Mouse (Mus musculus): ENCODE results near the gene Ccdc47. TPM values are rescaled to one million over a fixed set of nuclear protein-coding genes. Genes with fewer than 3 reads are reported as not detected.

Gene Ccdc47
- total RNA-seq, 2 experiments from 2014 or later, result 79.9 to 83.2 TPM

GRCm38 (mm10) chr11:106163546-106163945, 52.6 kb downstream of the Ccdc47 start:
- peak in 1 of 2 experiments; percentile 32 for DNase-seq
- intact Hi-C loops (cut with DNase I), result no loop called here

DNA sequence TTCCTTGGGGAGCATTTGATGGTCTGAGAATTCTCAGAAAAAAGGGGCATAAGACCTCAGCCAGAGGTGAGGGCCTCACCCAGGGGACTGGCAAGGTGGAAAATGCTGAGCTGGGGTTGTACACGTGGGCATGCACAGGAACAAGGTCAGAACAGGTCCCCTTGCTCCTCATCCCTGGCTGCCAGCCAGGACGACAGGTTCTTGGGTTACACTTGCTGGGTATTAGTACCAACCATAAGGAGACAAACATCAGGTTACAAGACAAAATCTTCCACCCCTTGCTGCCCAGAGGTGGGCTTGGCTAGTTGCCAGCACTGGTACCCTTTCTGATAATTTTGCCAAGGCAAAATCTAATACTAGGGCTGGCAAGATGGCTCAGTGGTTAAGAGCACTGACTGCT, 53.9 kb downstream of the Ccdc47 start:
- no peak for DNase-seq
- intact Hi-C loops (cut with DNase I), result no loop called here

DNA sequence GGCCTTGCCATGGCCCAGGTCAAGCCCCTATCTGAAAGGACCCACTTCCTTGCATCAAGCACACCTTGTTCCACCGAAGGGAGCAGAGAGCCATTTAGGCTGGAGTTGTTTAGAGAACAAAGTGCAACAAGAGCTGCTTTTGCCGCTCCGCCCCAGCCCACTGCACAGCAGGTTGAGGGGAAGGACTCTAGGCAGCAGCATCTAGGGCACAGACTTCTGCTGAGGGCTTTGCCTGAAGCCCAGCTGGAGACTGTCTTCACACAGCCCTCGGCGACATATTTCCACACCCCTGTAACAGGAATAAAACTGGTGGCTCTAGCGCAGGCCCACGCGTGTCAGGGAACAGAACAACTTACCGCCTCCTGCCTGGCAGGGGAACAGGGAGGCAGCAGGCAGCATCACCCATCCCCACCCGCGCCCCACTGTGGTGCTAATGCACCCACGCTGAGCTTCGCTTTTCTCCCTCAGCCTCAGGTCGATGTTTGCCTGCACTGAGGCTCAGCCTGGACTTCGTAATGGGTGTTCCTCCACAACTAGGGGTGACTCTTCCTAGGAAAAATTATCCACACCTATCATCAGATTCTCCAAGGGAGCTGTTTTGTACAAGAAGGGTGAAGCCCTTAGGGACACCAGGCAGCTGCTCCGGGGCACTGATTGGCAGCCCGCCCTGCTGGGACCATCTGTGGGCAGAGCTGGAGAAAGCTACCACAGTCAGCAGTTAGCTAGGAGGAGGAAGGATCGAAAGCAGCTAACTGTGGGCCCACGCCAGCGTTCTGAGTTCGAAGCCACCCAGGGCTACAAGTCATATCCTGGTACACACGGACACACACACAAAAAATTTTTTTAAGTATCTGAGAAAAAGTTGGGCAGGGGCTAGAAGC, 55.1 kb downstream of the Ccdc47 start, which contains the start of the genes Gm10840 and Limd2:
Gm10840 (plus strand) TSS at position 10 of the 881 bp plus-strand sequence.
Limd2 (minus strand) TSS at position 20 of the 881 bp plus-strand sequence.
- intact Hi-C loops (cut with DNase I), result no loop called here
- DNase-seq, result peak in 1 of 2 experiments; percentile 32

GRCm38 (mm10) chr11:106159921-106160840, 56.0 kb downstream of the Ccdc47 start:
- peak; percentile 78 to 82 for DNase-seq
- intact Hi-C loops (cut with DNase I), result no loop called here

GRCm38 (mm10) chr11:106159216-106159920, 56.8 kb downstream of the Ccdc47 start:
- intact Hi-C loops (cut with DNase I), result no loop called here
- DNase-seq, result peak; percentile 51 to 54

DNA sequence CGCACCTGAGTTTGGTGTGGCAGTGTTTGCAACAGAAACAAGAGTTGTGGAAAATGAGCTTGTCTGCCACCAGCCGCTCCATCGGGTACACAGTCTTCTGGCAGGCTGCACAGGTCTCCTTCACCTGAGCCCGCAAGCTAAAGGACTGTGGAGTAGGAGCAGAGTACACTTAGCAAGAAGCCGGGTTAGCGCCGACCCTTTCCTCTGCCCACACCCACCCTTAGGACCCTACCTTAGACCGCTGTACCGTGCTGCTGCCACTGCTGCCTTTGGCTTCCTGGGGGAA, 57.3 kb downstream of the Ccdc47 start:
- no peak for DNase-seq
- intact Hi-C loops (cut with DNase I), result no loop called here

DNA sequence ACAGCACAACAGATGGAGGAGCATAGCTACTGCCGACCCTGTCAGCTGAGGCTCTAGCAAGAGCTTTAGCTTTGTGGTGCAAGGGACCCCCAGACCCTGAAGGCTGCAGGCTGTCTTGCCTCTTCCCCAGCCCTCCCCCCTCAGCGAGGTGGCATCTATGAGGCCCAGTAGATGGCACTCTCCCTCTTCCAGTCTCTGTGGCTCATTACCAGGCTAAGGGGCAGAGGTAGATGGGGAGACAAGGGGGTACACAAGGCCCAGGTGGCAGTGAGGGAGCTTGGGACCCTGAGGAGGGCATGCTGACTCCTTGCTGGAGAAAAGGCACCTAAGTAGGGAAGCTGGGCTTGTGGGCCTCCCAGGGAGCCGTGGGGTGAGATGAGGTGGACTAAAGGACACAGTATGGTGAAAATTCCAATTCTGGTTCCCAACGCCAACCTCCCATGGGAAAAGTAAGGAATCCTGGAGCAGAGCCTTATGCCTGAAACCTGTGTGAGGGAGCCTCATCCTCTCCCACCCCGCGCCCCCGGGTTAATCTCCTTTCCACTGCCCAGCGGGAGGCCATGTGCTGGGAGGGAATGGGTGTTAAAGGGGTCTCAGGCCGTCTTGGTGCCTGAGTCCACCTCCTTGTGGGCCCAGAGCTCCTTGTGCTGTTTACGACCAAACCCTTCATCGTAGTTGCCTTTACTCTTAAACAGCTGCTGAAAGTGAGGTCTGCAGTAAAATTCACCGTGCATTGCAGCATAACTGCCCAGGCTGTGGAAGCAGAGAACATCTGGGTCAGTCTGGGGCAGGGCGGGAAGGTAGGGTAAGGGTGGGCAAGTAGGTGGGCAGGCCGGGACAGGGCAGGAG, 57.8 kb downstream of the Ccdc47 start:
- peak in 1 of 2 experiments; percentile 35 for DNase-seq
- intact Hi-C loops (cut with DNase I), result no loop called here

DNA sequence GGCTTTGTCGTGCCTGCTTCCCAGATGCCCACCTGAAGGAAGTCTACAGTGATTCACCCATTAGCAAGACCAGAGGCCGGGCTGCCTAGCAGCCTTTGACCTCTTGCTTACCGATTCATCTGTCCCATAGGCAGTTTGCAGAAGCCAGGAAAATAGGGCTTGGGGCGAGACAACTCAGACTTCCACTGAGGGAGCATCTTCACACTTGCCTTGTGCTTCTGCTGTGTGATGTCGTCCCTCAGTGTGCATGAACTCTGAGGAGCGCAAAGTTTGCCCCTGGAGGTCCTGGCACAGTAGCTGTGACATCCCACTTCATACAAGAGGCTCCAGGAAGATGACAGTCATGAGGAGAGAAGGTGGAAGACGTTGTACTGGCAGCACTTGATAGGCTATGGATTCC, 59.0 kb downstream of the Ccdc47 start:
- intact Hi-C loops (cut with DNase I), result loop anchor here (1.0 kb wide), 1 partner anchor 22 kb away; no protein-coding TSS in a partner anchor
- DNase-seq, result no peak

DNA sequence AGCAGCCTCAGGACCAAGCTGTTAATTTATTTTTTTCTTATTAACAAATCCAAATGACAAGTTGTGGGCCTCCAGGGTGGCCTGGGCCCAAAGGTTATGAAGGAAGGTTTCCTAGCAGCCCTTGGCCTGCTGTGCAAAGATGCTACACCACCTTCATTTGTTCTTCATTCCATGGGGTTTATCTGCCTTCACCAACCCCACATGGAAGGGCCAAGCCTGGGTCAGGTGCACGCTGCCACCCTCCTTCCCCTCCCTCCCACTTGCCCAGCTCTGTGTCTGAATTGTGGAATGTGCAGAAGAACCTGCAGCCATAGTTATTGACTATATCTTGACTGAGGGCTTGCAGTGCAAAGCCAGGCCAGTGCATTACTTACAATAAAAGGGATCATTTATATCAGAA, 59.9 kb downstream of the Ccdc47 start:
- no peak for DNase-seq
- intact Hi-C loops (cut with DNase I), result no loop called here

- no peak for DNase-seq
- intact Hi-C loops (cut with DNase I), result no loop called here
These were observed 60.4 kb downstream of the Ccdc47 start for GRCm38 (mm10) chr11:106155761-106156160.

DNA sequence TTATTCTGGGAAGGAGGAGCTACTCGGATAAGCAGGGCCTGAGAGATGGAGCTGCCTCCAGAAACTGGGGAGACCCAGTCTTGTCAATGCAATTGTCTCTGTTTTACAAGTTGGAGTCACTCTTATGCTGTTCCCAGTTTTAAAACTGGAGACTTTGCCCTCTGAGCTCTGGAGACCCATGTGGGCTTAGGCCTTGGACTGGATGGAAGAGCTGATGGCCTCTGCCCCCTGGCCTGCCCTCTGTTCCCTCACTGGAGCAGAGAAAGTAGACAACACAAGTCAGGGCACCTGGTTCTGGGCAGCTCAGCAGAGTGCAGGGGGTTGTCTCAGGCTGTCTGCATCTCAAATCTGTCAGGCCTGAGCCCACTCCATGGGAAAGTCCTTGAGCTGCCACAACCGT, 61.4 kb downstream of the Ccdc47 start:
- DNase-seq, result no peak
- intact Hi-C loops (cut with DNase I), result no loop called here

DNA sequence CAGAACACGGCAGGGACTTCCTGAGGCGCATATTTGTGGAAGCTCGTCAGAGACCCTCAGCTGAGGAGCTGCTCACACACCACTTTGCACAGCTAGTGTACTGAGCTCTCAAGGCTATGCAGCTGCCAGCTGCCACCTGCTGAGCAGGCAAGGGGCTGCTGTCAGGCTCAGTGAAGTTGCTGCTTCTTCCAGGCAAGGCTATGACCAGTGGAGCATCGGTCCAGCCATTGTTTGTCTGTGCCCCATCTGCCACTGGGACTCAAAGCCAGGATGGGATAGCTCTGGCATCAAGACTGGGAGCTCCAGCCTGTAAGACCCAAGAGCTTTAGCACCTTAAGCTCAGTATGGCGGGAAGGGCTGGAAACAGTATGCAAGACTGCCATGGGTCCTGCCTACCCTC, 62.1 kb downstream of the Ccdc47 start:
- DNase-seq, result no peak
- intact Hi-C loops (cut with DNase I), result no loop called here

DNA sequence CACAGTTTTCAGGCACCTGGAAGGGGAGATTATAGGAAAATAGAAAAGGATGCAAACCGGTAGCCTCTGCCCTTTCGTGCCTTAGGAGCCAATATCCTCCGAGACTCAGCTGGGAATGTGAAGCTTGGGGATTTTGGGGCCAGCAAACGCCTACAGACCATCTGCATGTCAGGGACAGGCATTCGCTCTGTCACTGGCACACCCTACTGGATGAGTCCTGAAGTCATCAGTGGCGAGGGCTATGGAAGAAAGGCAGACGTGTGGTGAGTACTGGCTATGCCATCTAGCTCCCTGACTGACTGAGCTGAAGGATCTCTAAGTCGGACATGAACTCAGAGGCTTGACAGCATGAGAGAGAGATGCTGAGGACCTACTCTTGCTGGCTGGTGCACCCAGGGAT, 64.0 kb downstream of the Ccdc47 start:
- DNase-seq, result no peak
- intact Hi-C loops (cut with DNase I), result no loop called here

DNA sequence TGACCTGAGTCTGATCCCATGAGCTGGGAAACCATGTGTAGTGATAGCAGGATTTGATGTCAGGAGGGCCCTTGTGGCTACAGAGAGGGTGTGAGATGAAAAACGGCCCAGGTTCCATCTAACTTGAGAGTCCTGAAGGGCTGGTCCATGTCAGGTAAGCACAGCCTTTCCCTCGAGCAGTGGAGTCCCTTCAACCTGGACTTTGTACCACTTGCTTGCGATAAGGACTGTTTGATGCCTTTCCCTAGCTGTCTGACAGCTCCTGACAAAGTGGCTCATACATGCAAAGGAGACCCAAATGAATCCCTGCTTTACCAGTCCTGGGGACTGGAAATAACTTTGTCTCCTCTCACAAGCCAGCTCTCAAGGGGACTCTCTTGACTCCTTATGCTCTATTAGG, 64.9 kb downstream of the Ccdc47 start:
- intact Hi-C loops (cut with DNase I), result no loop called here
- no peak for DNase-seq

Other genes starting within 250 kb of the Ccdc47 start
- 10 to 100 TPM; 20.4 to 29.1 TPM for gene Ace, start 248.4 kb downstream of the Ccdc47 start, total RNA-seq (2021)
- not detected for gene Ace3, start 221.7 kb downstream of the Ccdc47 start, total RNA-seq (2021)
- under 1 TPM in 1 of 2 experiments, not detected in 1; 0.31 TPM for gene Kcnh6, start 208.2 kb downstream of the Ccdc47 start, total RNA-seq (2021)
- 10 to 100 TPM; 54.6 to 57.6 TPM for gene Dcaf7, start 179.5 kb downstream of the Ccdc47 start, total RNA-seq (2021)
- gene Taco1, start 150.3 kb downstream of the Ccdc47 start, total RNA-seq (2021), result 10 to 100 TPM; 49.4 to 50.1 TPM
- gene Map3k3, start 131.7 kb downstream of the Ccdc47 start, total RNA-seq (2021), result 10 to 100 TPM; 50.5 to 50.6 TPM
- gene Gm10840, start 55.5 kb downstream of the Ccdc47 start, total RNA-seq (2021), result not detected
- gene Limd2, start 55.5 kb downstream of the Ccdc47 start, total RNA-seq (2021), result 10 to 100 TPM; 13.6 to 14.1 TPM
- gene Strada, start 14.2 kb downstream of the Ccdc47 start, total RNA-seq (2021), result 10 to 100 TPM; 11.1 to 12.9 TPM
- gene Ddx42, start 582 bp upstream of the Ccdc47 start, total RNA-seq (2021), result 10 to 100 TPM; 37.3 to 38.8 TPM
- 10 to 100 TPM; 22.3 to 24.7 TPM for gene Ftsj3, start 39.7 kb upstream of the Ccdc47 start, total RNA-seq (2021)
- gene Psmc5, start 39.8 kb upstream of the Ccdc47 start, total RNA-seq (2021), result 100 to 1,000 TPM; 107 to 109 TPM
- 10 to 100 TPM; 28.1 to 28.4 TPM for gene Smarcd2, start 56.6 kb upstream of the Ccdc47 start, total RNA-seq (2021)
- under 1 TPM in 1 of 2 experiments, not detected in 1; 0.07 TPM for gene Tcam1, start 60.3 kb upstream of the Ccdc47 start, total RNA-seq (2021)
- gene Gh, start 85.5 kb upstream of the Ccdc47 start, total RNA-seq (2021), result not detected
- gene Cd79b, start 98.4 kb upstream of the Ccdc47 start, total RNA-seq (2021), result 1 to 10 TPM; 2.3 to 3.1 TPM
- gene Scn4a, start 136.9 kb upstream of the Ccdc47 start, total RNA-seq (2021), result 1 to 10 TPM; 3.2 to 3.6 TPM
- under 1 TPM; 0.31 to 0.64 TPM for gene Prr29, start 149.1 kb upstream of the Ccdc47 start, total RNA-seq (2021)
- 10 to 100 TPM; 57.1 to 67.0 TPM for gene Icam2, start 171.7 kb upstream of the Ccdc47 start, total RNA-seq (2021)

Measured in heart, postnatal 10 days (tissue).